ENCODE assay signal across 31 mouse cellular contexts in genomic region chr6:140606534-140606933, GRCm38 (mm10). TPM values are rescaled to one million over a fixed set of nuclear protein-coding genes. Genes with fewer than 3 reads are reported as not detected.
DNase-seq lines count a peak whose midpoint lies in the region; ATAC-seq lines count a peak whose summit lies in the region.
"Had no signal": no experiment of that assay in that cellular context is flagged by ENCODE, and none has a peak within 500 bp of the region (broad histone marks: within the 10 kb centered on the region; RNA-seq: fewer than 3 reads in every experiment).

No protein-coding gene starts in this region.

- H3K9ac ChIP-seq in midbrain, embryonic 16.5 days (ENCODE audit: low read depth, low read length): no peak overlapping the region
- no peak overlapping the region for H3K9ac ChIP-seq in embryonic facial prominence, embryonic 12.5 days
- H3K9ac ChIP-seq: heart, embryonic 15.5 days; hindbrain, embryonic 15.5 days; kidney, embryonic 15.5 days; liver, embryonic 12.5 days; liver, postnatal 0 days; midbrain, embryonic 15.5 days; neural tube, embryonic 12.5 days had no signal

- H3K9me3 ChIP-seq in midbrain, embryonic 10.5 days (replicated peaks): no peaks in the 10 kb centered on the region
- no peaks in the 10 kb centered on the region for H3K9me3 ChIP-seq in midbrain, embryonic 16.5 days (replicated peaks; ENCODE audit: control insufficient read depth, low read length, poor library complexity, severe bottlenecking)
- no peaks in the 10 kb centered on the region for H3K9me3 ChIP-seq in embryonic facial prominence, embryonic 12.5 days
- H3K9me3 ChIP-seq in hindbrain, embryonic 10.5 days: no peaks in the 10 kb centered on the region
- H3K9me3 ChIP-seq: heart, embryonic 10.5 days; heart, embryonic 15.5 days; hindbrain, embryonic 15.5 days; kidney, embryonic 15.5 days; liver, embryonic 12.5 days; megakaryocyte, embryonic 14.5 days; midbrain, embryonic 15.5 days; neural tube, embryonic 12.5 days had no signal

- peaks cover 50% of the 10 kb centered on the region for H3K4me1 ChIP-seq in midbrain, embryonic 10.5 days
- H3K4me1 ChIP-seq in midbrain, embryonic 16.5 days (ENCODE audit: control insufficient read depth, insufficient read depth, low read length): peaks cover 6% of the 10 kb centered on the region
- peaks cover 8% of the 10 kb centered on the region for H3K4me1 ChIP-seq in embryonic facial prominence, embryonic 12.5 days
- H3K4me1 ChIP-seq in hindbrain, embryonic 10.5 days (replicated peaks): peaks cover 31% of the 10 kb centered on the region
- H3K4me1 ChIP-seq: megakaryocyte, embryonic 14.5 days had no signal

- no peak for ATAC-seq in midbrain, embryonic 16.5 days
- no peak for ATAC-seq in embryonic facial prominence, embryonic 12.5 days (ENCODE audit: insufficient number of reproducible peaks, insufficient read depth, low FRiP score, low TSS enrichment)
- ATAC-seq in megakaryocyte, adult 5-6 weeks (ENCODE audit: poor library complexity, severe bottlenecking): no peak
- ATAC-seq: CD4-positive, CD25-positive, alpha-beta regulatory T cell, adult 4 months; forebrain, embryonic 14.5 days; liver, embryonic 12.5 days; liver, postnatal 0 days; midbrain, embryonic 15.5 days had no signal

- WGBS in midbrain, embryonic 10.5 days: 64% methylated on average over 10 of the region's 10 CpGs
- 54% methylated on average over 10 of the region's 10 CpGs for WGBS in midbrain, embryonic 16.5 days
- 20% methylated on average over 10 of the region's 10 CpGs for WGBS in embryonic facial prominence, embryonic 12.5 days
- 62% methylated on average over 10 of the region's 10 CpGs for WGBS in hindbrain, embryonic 10.5 days

- DNase-seq in midbrain, embryonic 10.5 days (ENCODE audit: low spot score): no peak
- DNase-seq in R1 (ENCODE audit: low read depth, low spot score): peak; percentile 83
- peak; percentile 23 for DNase-seq in mesoderm, embryonic 11.5 days (ENCODE audit: low read depth, low spot score)
- DNase-seq in hindbrain, embryonic 10.5 days (ENCODE audit: low spot score): no peak
- no peak for DNase-seq in spleen, postnatal 10 days (ENCODE audit: low spot score in 2 of 2)
- DNase-seq: adrenal gland, postnatal 25 days; cerebellum, adult 11-12 months; cerebellum, postnatal 10 days; gastrocnemius, postnatal 25 days; heart, adult 11 months; kidney, adult 18-20 months; kidney, postnatal 25 days; left cerebral cortex, postnatal 4 days; liver, postnatal 0 days; lung, postnatal 36 days; right cerebral cortex, postnatal 4 days; thymus, adult 2 months; thymus, postnatal 36 days had no signal

- H3K36me3 ChIP-seq in midbrain, embryonic 10.5 days: peaks cover 11% of the 10 kb centered on the region
- no peaks in the 10 kb centered on the region for H3K36me3 ChIP-seq in midbrain, embryonic 16.5 days (ENCODE audit: control insufficient read depth, insufficient read depth, low read length)
- H3K36me3 ChIP-seq in embryonic facial prominence, embryonic 12.5 days: no peaks in the 10 kb centered on the region
- peaks cover 8% of the 10 kb centered on the region; the same call in 1 of the 2 replicates for H3K36me3 ChIP-seq in hindbrain, embryonic 10.5 days
- H3K36me3 ChIP-seq: heart, embryonic 10.5 days; heart, embryonic 15.5 days; hindbrain, embryonic 15.5 days; kidney, embryonic 15.5 days; liver, embryonic 12.5 days; midbrain, embryonic 15.5 days; neural tube, embryonic 12.5 days had no signal

- no peak overlapping the region for H3K4me3 ChIP-seq in midbrain, embryonic 10.5 days
- no peak overlapping the region for H3K4me3 ChIP-seq in midbrain, embryonic 16.5 days (ENCODE audit: low read depth, low read length)
- H3K4me3 ChIP-seq in embryonic facial prominence, embryonic 12.5 days: no peak overlapping the region
- no peak overlapping the region for H3K4me3 ChIP-seq in hindbrain, embryonic 10.5 days
- H3K4me3 ChIP-seq: heart, embryonic 10.5 days; heart, embryonic 15.5 days; hindbrain, embryonic 15.5 days; kidney, embryonic 15.5 days; liver, embryonic 12.5 days; megakaryocyte, embryonic 14.5 days; midbrain, embryonic 15.5 days; neural tube, embryonic 12.5 days had no signal

- peak overlapping the region; percentile 61; the same call in 1 of the 2 replicates for H3K27ac ChIP-seq in midbrain, embryonic 10.5 days (replicated peaks)
- no peak overlapping the region for H3K27ac ChIP-seq in midbrain, embryonic 16.5 days (ENCODE audit: low read length)
- peak overlapping the region; percentile 2; the same call in 1 of the 2 replicates for H3K27ac ChIP-seq in embryonic facial prominence, embryonic 12.5 days
- H3K27ac ChIP-seq in hindbrain, embryonic 10.5 days: no peak overlapping the region
- H3K27ac ChIP-seq: heart, embryonic 10.5 days; heart, embryonic 15.5 days; hindbrain, embryonic 15.5 days; kidney, embryonic 15.5 days; liver, embryonic 12.5 days; midbrain, embryonic 15.5 days; neural tube, embryonic 12.5 days had no signal

- H3K4me2 ChIP-seq in midbrain, embryonic 16.5 days (ENCODE audit: low read length): no peak overlapping the region
- no peak overlapping the region for H3K4me2 ChIP-seq in embryonic facial prominence, embryonic 12.5 days (replicated peaks)
- H3K4me2 ChIP-seq: heart, embryonic 15.5 days; hindbrain, embryonic 15.5 days; kidney, embryonic 15.5 days; liver, embryonic 12.5 days; midbrain, embryonic 15.5 days; neural tube, embryonic 12.5 days had no signal

- no peaks in the 10 kb centered on the region; the same call in 1 of the 2 replicates for H3K27me3 ChIP-seq in midbrain, embryonic 10.5 days (ENCODE audit: low read depth, poor library complexity, severe bottlenecking)
- H3K27me3 ChIP-seq in midbrain, embryonic 16.5 days (ENCODE audit: control insufficient read depth, insufficient read depth, low read depth, low read length): no peaks in the 10 kb centered on the region
- H3K27me3 ChIP-seq in embryonic facial prominence, embryonic 12.5 days: no peaks in the 10 kb centered on the region
- no peaks in the 10 kb centered on the region for H3K27me3 ChIP-seq in hindbrain, embryonic 10.5 days (ENCODE audit: insufficient read depth, poor library complexity, severe bottlenecking)
- H3K27me3 ChIP-seq: heart, embryonic 15.5 days; hindbrain, embryonic 15.5 days; kidney, embryonic 15.5 days; liver, embryonic 12.5 days; midbrain, embryonic 15.5 days; neural tube, embryonic 12.5 days had no signal

RNA-seq across cellular contexts. Expression of gene Aebp2, which starts 15.9 kb away (rescaled TPM):
- polyA plus RNA-seq in midbrain, embryonic 10.5 days (2016; fragmentation: Nextera tagmentation; extraction: Ambion mirVana): 12.3 and 14.9 TPM in 2 replicates
- 7.5 and 7.6 TPM in 2 replicates for polyA plus RNA-seq in midbrain, embryonic 16.5 days (2015; fragmentation: Nextera tagmentation; extraction: Ambion mirVana)
- 15.4 and 18.0 TPM in 2 replicates for polyA plus RNA-seq in embryonic facial prominence, embryonic 12.5 days (2016; fragmentation: Nextera tagmentation; extraction: Ambion mirVana)
- 8.0 and 9.4 TPM in 2 replicates for polyA plus RNA-seq in hindbrain, embryonic 10.5 days (2016; fragmentation: Nextera tagmentation; extraction: Ambion mirVana)
- total RNA-seq in megakaryocyte, adult 5-6 weeks (2015): 31.5 and 34.2 TPM in 2 replicates
- 40.5 and 49.7 TPM in 2 replicates for total RNA-seq in megakaryocyte, adult 5-6 weeks (2017)

Comparison
In these comparisons a context has a peak if more than half of its experiments do, and no peak if none do; other contexts are left out.
1. H3K27ac ChIP-seq: peak in midbrain, embryonic 10.5 days (single experiment) and embryonic facial prominence, embryonic 12.5 days (single experiment); none in midbrain, embryonic 16.5 days (single experiment) and hindbrain, embryonic 10.5 days (single experiment).
2. DNase-seq: peak in R1 (single experiment) and mesoderm, embryonic 11.5 days (single experiment); none in midbrain, embryonic 10.5 days (single experiment), hindbrain, embryonic 10.5 days (single experiment) and spleen, postnatal 10 days (0 of 2).